Mouse (Mus musculus) C3H10T1/2 (cell line): ENCODE data around the gene Psmd12. TPM values are rescaled to one million over a fixed set of nuclear protein-coding genes. Genes with fewer than 3 reads are reported as not detected.

Experiments used
- polyA plus RNA-seq, 2 experiments: library from polyadenylated mRNA; unstranded; fragments of >200 nt; fragmentation: generic; extraction: Trizol; gene quantifications; one replicate each; pipeline ENCODE4 v1.2.1; 2012; ENCODE audit warnings: missing spikeins in 2 of 2

Psmd12 gene
- polyA plus RNA-seq = 10 to 100 TPM; 19.0 to 61.2 TPM

GRCm38 (mm10) chr11:107479053-107479861, at the start of gene Psmd12:
Psmd12 (plus strand) TSS chr11:107479484.

GRCm38 (mm10) chr11:107470521-107471041, 8.7 kb upstream of the Psmd12 start, which contains the start of gene Pitpnc1:
Pitpnc1 (minus strand) TSS chr11:107470699.

GRCm38 (mm10) chr11:107547351-107548203, 68.3 kb downstream of the Psmd12 start, which contains the start of gene Helz:
Helz (plus strand) TSS chr11:107547930.

Other genes starting within 250 kb of the Psmd12 start
- 1 to 10 TPM in 1 of 2 experiments, under 1 TPM in 1; 0.46 to 2.9 TPM for gene Pitpnc1, start 8.8 kb upstream of the Psmd12 start, polyA plus RNA-seq
- 10 to 100 TPM in 1 of 2 experiments, 1 to 10 TPM in 1; 6.5 to 18.7 TPM for gene Helz, start 68.4 kb downstream of the Psmd12 start, polyA plus RNA-seq
- gene Cacng1, start 237.0 kb downstream of the Psmd12 start, polyA plus RNA-seq = not detected